22 mouse cellular contexts compared by ENCODE assay signal in genomic region chr15:10250784-10251183, GRCm38 (mm10).
A peak's percentile ranks its signal among the peaks of the same experiment; 100 is the strongest.
DNase-seq lines count a peak whose midpoint lies in the region; ATAC-seq lines count a peak whose summit lies in the region.
"Had no signal": no experiment of that assay in that cellular context is flagged by ENCODE, and none has a peak within 500 bp of the region (broad histone marks: within the 10 kb centered on the region; RNA-seq: fewer than 3 reads in every experiment).

No protein-coding gene starts in this region.

- no peak overlapping the region for H3K4me2 ChIP-seq in kidney, embryonic 16.5 days (replicated peaks; ENCODE audit: low read depth, low read length)
- H3K4me2 ChIP-seq in lung, embryonic 15.5 days: no peak overlapping the region
- H3K4me2 ChIP-seq: embryonic facial prominence, embryonic 12.5 days; forebrain, embryonic 15.5 days; heart, embryonic 11.5 days; heart, embryonic 15.5 days; hindbrain, embryonic 14.5 days had no signal

- no peaks in the 10 kb centered on the region for H3K9me3 ChIP-seq in kidney, embryonic 16.5 days (ENCODE audit: low read length)
- no peaks in the 10 kb centered on the region for H3K9me3 ChIP-seq in lung, embryonic 15.5 days
- H3K9me3 ChIP-seq: embryonic facial prominence, embryonic 12.5 days; forebrain, embryonic 15.5 days; G1E; heart, embryonic 15.5 days; hindbrain, embryonic 10.5 days had no signal

- no peak overlapping the region for H3K27ac ChIP-seq in kidney, embryonic 16.5 days (ENCODE audit: low read length)
- no peak overlapping the region for H3K27ac ChIP-seq in lung, embryonic 15.5 days
- H3K27ac ChIP-seq: embryonic facial prominence, embryonic 12.5 days; forebrain, embryonic 15.5 days; heart, adult 2 months; heart, embryonic 15.5 days; hindbrain, embryonic 10.5 days; hindbrain, embryonic 14.5 days had no signal

- DNase-seq in kidney, postnatal 36 days: no peak
- no peak for DNase-seq in lung, postnatal 36 days
- DNase-seq in adipocyte (ENCODE audit: low spot score): peak; percentile 13
- peak; percentile 25 for DNase-seq in yolk sac, embryonic 10.5 days (ENCODE audit: low spot score)
- DNase-seq in layer of hippocampus, adult 9-11 months: no peak
- DNase-seq: adrenal gland, postnatal 10 days; B cell, adult 2 months; cerebellum, adult 11-12 months; cerebellum, adult 9-10 months; cerebellum, postnatal 25 days; gastrocnemius, postnatal 14 days; heart, adult 2 months had no signal

- peak; percentile 31; the same call in 1 of the 2 replicates for ATAC-seq in kidney, embryonic 16.5 days (ENCODE audit: low FRiP score, low TSS enrichment)
- peak; percentile 88; the same call in 1 of the 2 replicates for ATAC-seq in lung, embryonic 15.5 days (ENCODE audit: borderline replicate concordance, extremely low read depth, low FRiP score, low TSS enrichment)
- ATAC-seq: CD4-positive, CD25-positive, alpha-beta regulatory T cell, adult 4 months; forebrain, embryonic 15.5 days had no signal

- WGBS in kidney, embryonic 16.5 days: 51% methylated on average over 6 of the region's 6 CpGs
- WGBS in lung, embryonic 15.5 days: 27% methylated on average over 6 of the region's 6 CpGs

- no peak overlapping the region for H3K4me3 ChIP-seq in kidney, embryonic 16.5 days (ENCODE audit: low read length)
- H3K4me3 ChIP-seq in lung, embryonic 15.5 days: no peak overlapping the region
- H3K4me3 ChIP-seq: embryonic facial prominence, embryonic 12.5 days; forebrain, embryonic 15.5 days; heart, adult 2 months; heart, embryonic 15.5 days; hindbrain, embryonic 10.5 days had no signal

- no peak overlapping the region for H3K9ac ChIP-seq in kidney, embryonic 16.5 days (replicated peaks; ENCODE audit: low read length)
- no peak overlapping the region for H3K9ac ChIP-seq in lung, embryonic 15.5 days
- H3K9ac ChIP-seq: embryonic facial prominence, embryonic 12.5 days; forebrain, embryonic 15.5 days; heart, embryonic 15.5 days; hindbrain, embryonic 14.5 days had no signal

- no peaks in the 10 kb centered on the region for H3K4me1 ChIP-seq in kidney, embryonic 16.5 days (ENCODE audit: insufficient read depth, low read length)
- peaks cover 3% of the 10 kb centered on the region; the same call in 1 of the 2 replicates for H3K4me1 ChIP-seq in lung, embryonic 15.5 days
- H3K4me1 ChIP-seq: embryonic facial prominence, embryonic 12.5 days; forebrain, embryonic 15.5 days; heart, embryonic 15.5 days; hindbrain, embryonic 10.5 days had no signal

- H3K27me3 ChIP-seq in kidney, embryonic 16.5 days (ENCODE audit: insufficient read depth, low read length): no peaks in the 10 kb centered on the region
- H3K27me3 ChIP-seq in lung, embryonic 15.5 days: no peaks in the 10 kb centered on the region
- H3K27me3 ChIP-seq: embryonic facial prominence, embryonic 12.5 days; forebrain, embryonic 15.5 days; heart, embryonic 15.5 days had no signal

- no peaks in the 10 kb centered on the region for H3K36me3 ChIP-seq in kidney, embryonic 16.5 days (ENCODE audit: insufficient read depth, low read length)
- H3K36me3 ChIP-seq in lung, embryonic 15.5 days: no peaks in the 10 kb centered on the region
- H3K36me3 ChIP-seq: embryonic facial prominence, embryonic 12.5 days; forebrain, embryonic 15.5 days; G1E; heart, embryonic 15.5 days; hindbrain, embryonic 10.5 days had no signal

Comparison
In these comparisons a context has a peak if more than half of its experiments do, and no peak if none do; other contexts are left out.
1. DNase-seq: peak in adipocyte (single experiment) and yolk sac, embryonic 10.5 days (single experiment); none in kidney, postnatal 36 days (0 of 2), lung, postnatal 36 days (single experiment) and layer of hippocampus, adult 9-11 months (single experiment).